Mouse (Mus musculus): ENCODE measurements at regions not wholly inside any gene's neighbourhood (a gene's known extent, or its start where the extent isn't known, plus 50 kb on each side); places are given as distances from the start of the nearest gene placed in this dataset.
"Not testable (repeated sequence)": the region's sequence is repeated elsewhere in the genome, so short reads cannot be mapped to it uniquely, and the experiment has no call there.

GRCm38 (mm10) chr4:4380024-4380590 is 302.8 kb upstream of the Sdr16c6 start:
- no peak for DNase-seq (ENCODE audit: low read depth, low spot score)

GRCm38 (mm10) chr4:4335216-4335615 is 257.9 kb upstream of the Sdr16c6 start:
- no peak for DNase-seq (ENCODE audit: low read depth, low spot score)

GRCm38 (mm10) chr4:4333472-4334123 is 256.3 kb upstream of the Sdr16c6 start:
- DNase-seq (ENCODE audit: low read depth, low spot score): no peak

- DNase-seq (ENCODE audit: low read depth, low spot score): no peak
Observed at GRCm38 (mm10) chr4:4331105-4331504, 253.8 kb upstream of the Sdr16c6 start.

- no peak for DNase-seq (ENCODE audit: low read depth, low spot score)
Observed at GRCm38 (mm10) chr4:4315651-4316411, 238.5 kb upstream of the Sdr16c6 start.

GRCm38 (mm10) chr4:4311496-4311895 is 234.2 kb upstream of the Sdr16c6 start:
- DNase-seq (ENCODE audit: low read depth, low spot score): no peak

GRCm38 (mm10) chr4:4306922-4307321 is 229.6 kb upstream of the Sdr16c6 start:
- DNase-seq (ENCODE audit: low read depth, low spot score): no peak

- DNase-seq (ENCODE audit: low read depth, low spot score): peak; percentile 27
Observed at GRCm38 (mm10) chr4:4305740-4306249, 228.5 kb upstream of the Sdr16c6 start.

GRCm38 (mm10) chr4:4304666-4305065 is 227.3 kb upstream of the Sdr16c6 start:
- no peak for DNase-seq (ENCODE audit: low read depth, low spot score)

- no peak for DNase-seq (ENCODE audit: low read depth, low spot score)
Observed at GRCm38 (mm10) chr4:4300189-4300879, 223.0 kb upstream of the Sdr16c6 start.

GRCm38 (mm10) chr4:4299631-4300030 is 222.3 kb upstream of the Sdr16c6 start:
- DNase-seq (ENCODE audit: low read depth, low spot score): no peak

- DNase-seq (ENCODE audit: low read depth, low spot score): no peak
Observed at GRCm38 (mm10) chr4:4249601-4250000, 172.3 kb upstream of the Sdr16c6 start.

- DNase-seq (ENCODE audit: low read depth, low spot score): no peak
Observed at GRCm38 (mm10) chr4:4247669-4248068, 170.3 kb upstream of the Sdr16c6 start.

- not testable (repeated sequence) for DNase-seq (ENCODE audit: low read depth, low spot score)
Observed at GRCm38 (mm10) chr4:4242306-4242980, 165.1 kb upstream of the Sdr16c6 start.

GRCm38 (mm10) chr4:4226209-4226608 is 148.9 kb upstream of the Sdr16c6 start:
- no peak for DNase-seq (ENCODE audit: low read depth, low spot score)

GRCm38 (mm10) chr4:4219701-4220100 is 142.4 kb upstream of the Sdr16c6 start:
- DNase-seq (ENCODE audit: low read depth, low spot score): no peak

- peak; percentile 49 for DNase-seq (ENCODE audit: low read depth, low spot score)
Observed at GRCm38 (mm10) chr4:4211892-4212291, 134.6 kb upstream of the Sdr16c6 start.

- DNase-seq (ENCODE audit: low read depth, low spot score): no peak
Observed at GRCm38 (mm10) chr4:4205158-4205557, 127.8 kb upstream of the Sdr16c6 start.

GRCm38 (mm10) chr4:4199309-4199708 is 122.0 kb upstream of the Sdr16c6 start:
- DNase-seq (ENCODE audit: low read depth, low spot score): no peak

- no peak for DNase-seq (ENCODE audit: low read depth, low spot score)
Observed at GRCm38 (mm10) chr4:4195834-4196233, 118.5 kb upstream of the Sdr16c6 start.

GRCm38 (mm10) chr4:4195250-4195649 is 117.9 kb upstream of the Sdr16c6 start:
- no peak for DNase-seq (ENCODE audit: low read depth, low spot score)
